8 mouse cellular contexts compared by ENCODE assay signal in genomic region chr3:89299499-89299898, GRCm38 (mm10). TPM values are rescaled to one million over a fixed set of nuclear protein-coding genes. Genes with fewer than 3 reads are reported as not detected.
DNase-seq lines count a peak whose midpoint lies in the region; ATAC-seq and TF ChIP-seq lines count a peak whose summit lies in the region.

No protein-coding gene starts in this region.

- peak overlapping the region; percentile 10; the same call in 1 of the 2 replicates for H3K4me3 ChIP-seq in hindbrain, embryonic 12.5 days
- H3K4me3 ChIP-seq in limb, embryonic 14.5 days (replicated peaks; ENCODE audit: low read length) = peak overlapping the region; percentile 13
- peak overlapping the region; percentile 14; the same call in 1 of the 2 replicates for H3K4me3 ChIP-seq in midbrain, postnatal 0 days (ENCODE audit: low read depth, low read length)

- H3K9ac ChIP-seq in hindbrain, embryonic 12.5 days = no peak overlapping the region; the same call in 1 of the 2 replicates
- peak overlapping the region; percentile 43 for H3K9ac ChIP-seq in limb, embryonic 14.5 days (ENCODE audit: low read depth, low read length, severe bottlenecking)
- H3K9ac ChIP-seq in midbrain, postnatal 0 days (replicated peaks; ENCODE audit: low read length, poor library complexity, severe bottlenecking) = no peak overlapping the region; the same call in 1 of the 2 replicates

- peak; percentile 22 for DNase-seq in ovary, postnatal 36 days (ENCODE audit: low spot score)
- DNase-seq in ovary, postnatal 14 days (ENCODE audit: low spot score) = no peak
- peak; percentile 66 for DNase-seq in embryo, embryonic 10 days (ENCODE audit: low spot score)
- DNase-seq in limb, embryonic 14.5 days (ENCODE audit: low spot score) = peak; percentile 61
- DNase-seq in midbrain, postnatal 0 days (ENCODE audit: low spot score) = peak; percentile 53
- DNase-seq in gastrocnemius, postnatal 14 days = no peak
- DNase-seq in spleen, postnatal 4 days (ENCODE audit: low spot score in 2 of 2) = no peak

- H3K9me3 ChIP-seq in hindbrain, embryonic 12.5 days (replicated peaks) = no peaks in the 10 kb centered on the region
- no peaks in the 10 kb centered on the region for H3K9me3 ChIP-seq in limb, embryonic 14.5 days (ENCODE audit: control insufficient read depth, low read length)
- H3K9me3 ChIP-seq in midbrain, postnatal 0 days (ENCODE audit: low read length) = no peaks in the 10 kb centered on the region

- H3K27me3 ChIP-seq in hindbrain, embryonic 12.5 days = peaks cover 22% of the 10 kb centered on the region
- H3K27me3 ChIP-seq in limb, embryonic 14.5 days (ENCODE audit: control insufficient read depth, insufficient read depth, low read length) = no peaks in the 10 kb centered on the region
- no peaks in the 10 kb centered on the region for H3K27me3 ChIP-seq in midbrain, postnatal 0 days (ENCODE audit: insufficient read depth, low read length)

- WGBS in hindbrain, embryonic 12.5 days = 4% methylated on average over 14 of the region's 14 CpGs
- under 1% methylated on average over 14 of the region's 14 CpGs for WGBS in limb, embryonic 14.5 days
- 3% methylated on average over 14 of the region's 14 CpGs for WGBS in midbrain, postnatal 0 days

- intact Hi-C loops in gastrocnemius, postnatal 14 days (cut with DNase I; ENCODE audit: low total_unique reads) = no loop called here

- peaks cover 6% of the 10 kb centered on the region for H3K4me1 ChIP-seq in hindbrain, embryonic 12.5 days
- no peaks in the 10 kb centered on the region for H3K4me1 ChIP-seq in limb, embryonic 14.5 days (ENCODE audit: control insufficient read depth, insufficient read depth, low read length)
- no peaks in the 10 kb centered on the region for H3K4me1 ChIP-seq in midbrain, postnatal 0 days (ENCODE audit: insufficient read depth, low read length)

- no peak overlapping the region for H3K27ac ChIP-seq in hindbrain, embryonic 12.5 days
- H3K27ac ChIP-seq in limb, embryonic 14.5 days (replicated peaks; ENCODE audit: low read depth, low read length) = no peak overlapping the region
- no peak overlapping the region for H3K27ac ChIP-seq in midbrain, postnatal 0 days (ENCODE audit: low read depth, low read length)

- TF ChIP-seq CTCF in midbrain, postnatal 0 days (IDR thresholded peaks at IDR 0.05) = 0 out of 2 replicates have a peak, but pooled peaks have one; percentile 22

- ATAC-seq in hindbrain, embryonic 12.5 days (ENCODE audit: low FRiP score) = no peak
- ATAC-seq in limb, embryonic 14.5 days (ENCODE audit: low FRiP score, low read depth) = peak; percentile 57; the same call in 1 of the 2 replicates
- no peak for ATAC-seq in midbrain, postnatal 0 days (ENCODE audit: low FRiP score)

- no peak for TF ChIP-seq POLR2A in limb, embryonic 14.5 days (IDR thresholded peaks at IDR 0.05; ENCODE audit: borderline replicate concordance, extremely low read depth, insufficient read depth, insufficient read length)

- no peaks in the 10 kb centered on the region for H3K36me3 ChIP-seq in hindbrain, embryonic 12.5 days
- no peaks in the 10 kb centered on the region for H3K36me3 ChIP-seq in limb, embryonic 14.5 days (ENCODE audit: control insufficient read depth, insufficient read depth, low read length)
- no peaks in the 10 kb centered on the region for H3K36me3 ChIP-seq in midbrain, postnatal 0 days (ENCODE audit: insufficient read depth, low read length)

- H3K4me2 ChIP-seq in hindbrain, embryonic 12.5 days (replicated peaks) = peak overlapping the region; percentile 45
- peak overlapping the region; percentile 43 for H3K4me2 ChIP-seq in limb, embryonic 14.5 days (replicated peaks; ENCODE audit: low read depth, low read length, severe bottlenecking)
- H3K4me2 ChIP-seq in midbrain, postnatal 0 days (ENCODE audit: low read depth, low read length, poor library complexity, severe bottlenecking) = peak overlapping the region; percentile 36

RNA-seq across cellular contexts. Expression of gene Efna1, which starts 18.6 kb away (rescaled TPM):
- polyA plus RNA-seq in hindbrain, embryonic 12.5 days (2016; fragmentation: Nextera tagmentation; extraction: Ambion mirVana) = 14.3 and 15.4 TPM in 2 replicates
- 51.7 and 52.2 TPM in 2 replicates for polyA plus RNA-seq in limb, embryonic 14.5 days (2012; rRNA removed)
- 42.2 and 48.1 TPM in 2 replicates for polyA plus RNA-seq in limb, embryonic 14.5 days (2014; fragmentation: Nextera tagmentation; extraction: Ambion mirVana)
- 6.6 and 7.1 TPM in 2 replicates for total RNA-seq in midbrain, postnatal 0 days (2014; rRNA removed)
- 8.9 and 9.4 TPM in 2 replicates for polyA plus RNA-seq in midbrain, postnatal 0 days (2015; fragmentation: Nextera tagmentation; extraction: Ambion mirVana)
- 10 to 100 TPM; 20.7 to 22.1 TPM for total RNA-seq in gastrocnemius, postnatal 14 days (2021)

RNA-seq across cellular contexts. Expression of gene Efna3, which starts 23.3 kb away (rescaled TPM):
- 21.7 and 22.2 TPM in 2 replicates for polyA plus RNA-seq in hindbrain, embryonic 12.5 days (2016; fragmentation: Nextera tagmentation; extraction: Ambion mirVana)
- 38.1 and 48.5 TPM in 2 replicates for polyA plus RNA-seq in limb, embryonic 14.5 days (2012; rRNA removed)
- 32.1 and 34.4 TPM in 2 replicates for polyA plus RNA-seq in limb, embryonic 14.5 days (2014; fragmentation: Nextera tagmentation; extraction: Ambion mirVana)
- total RNA-seq in midbrain, postnatal 0 days (2014; rRNA removed) = 93.5 and 115 TPM in 2 replicates
- 52.3 and 58.4 TPM in 2 replicates for polyA plus RNA-seq in midbrain, postnatal 0 days (2015; fragmentation: Nextera tagmentation; extraction: Ambion mirVana)
- not detected for total RNA-seq in gastrocnemius, postnatal 14 days (2021)

RNA-seq across cellular contexts. Expression of gene Slc50a1, which starts 29.1 kb away (rescaled TPM):
- 44.9 and 46.8 TPM in 2 replicates for polyA plus RNA-seq in hindbrain, embryonic 12.5 days (2016; fragmentation: Nextera tagmentation; extraction: Ambion mirVana)
- polyA plus RNA-seq in limb, embryonic 14.5 days (2012; rRNA removed) = 150 and 198 TPM in 2 replicates
- polyA plus RNA-seq in limb, embryonic 14.5 days (2014; fragmentation: Nextera tagmentation; extraction: Ambion mirVana) = 90.8 and 95.6 TPM in 2 replicates
- 22.8 and 32.0 TPM in 2 replicates for total RNA-seq in midbrain, postnatal 0 days (2014; rRNA removed)
- polyA plus RNA-seq in midbrain, postnatal 0 days (2015; fragmentation: Nextera tagmentation; extraction: Ambion mirVana) = 42.4 and 48.7 TPM in 2 replicates
- total RNA-seq in gastrocnemius, postnatal 14 days (2021) = 10 to 100 TPM; 14.2 to 14.6 TPM

RNA-seq across cellular contexts. Expression of gene Efna4, which starts 38.3 kb away (rescaled TPM):
- polyA plus RNA-seq in hindbrain, embryonic 12.5 days (2016; fragmentation: Nextera tagmentation; extraction: Ambion mirVana) = 20.5 and 21.4 TPM in 2 replicates
- 56.5 and 67.1 TPM in 2 replicates for polyA plus RNA-seq in limb, embryonic 14.5 days (2012; rRNA removed)
- 32.0 and 34.2 TPM in 2 replicates for polyA plus RNA-seq in limb, embryonic 14.5 days (2014; fragmentation: Nextera tagmentation; extraction: Ambion mirVana)
- total RNA-seq in midbrain, postnatal 0 days (2014; rRNA removed) = 3.0 and 7.9 TPM in 2 replicates
- 2.5 and 3.5 TPM in 2 replicates for polyA plus RNA-seq in midbrain, postnatal 0 days (2015; fragmentation: Nextera tagmentation; extraction: Ambion mirVana)
- total RNA-seq in gastrocnemius, postnatal 14 days (2021) = under 1 TPM; 0.42 to 0.80 TPM

RNA-seq across cellular contexts. Expression of gene Dpm3, which starts 40.3 kb away (rescaled TPM):
- polyA plus RNA-seq in hindbrain, embryonic 12.5 days (2016; fragmentation: Nextera tagmentation; extraction: Ambion mirVana) = 63.9 and 86.7 TPM in 2 replicates
- 313 and 432 TPM in 2 replicates for polyA plus RNA-seq in limb, embryonic 14.5 days (2012; rRNA removed)
- 165 and 173 TPM in 2 replicates for polyA plus RNA-seq in limb, embryonic 14.5 days (2014; fragmentation: Nextera tagmentation; extraction: Ambion mirVana)
- 198 and 223 TPM in 2 replicates for total RNA-seq in midbrain, postnatal 0 days (2014; rRNA removed)
- 69.4 and 81.1 TPM in 2 replicates for polyA plus RNA-seq in midbrain, postnatal 0 days (2015; fragmentation: Nextera tagmentation; extraction: Ambion mirVana)
- 10 to 100 TPM; 32.5 to 37.3 TPM for total RNA-seq in gastrocnemius, postnatal 14 days (2021)

Comparison
In these comparisons a context has a peak if more than half of its experiments do, and no peak if none do; other contexts are left out.
1. DNase-seq: peak in ovary, postnatal 36 days (single experiment), embryo, embryonic 10 days (single experiment), limb, embryonic 14.5 days (single experiment) and midbrain, postnatal 0 days (single experiment); none in ovary, postnatal 14 days (single experiment), gastrocnemius, postnatal 14 days (single experiment) and spleen, postnatal 4 days (0 of 2).
2. Peak in every context shown above with its lines, with median percentiles within 50 percentile points of each other: H3K4me2 ChIP-seq and H3K4me3 ChIP-seq.